Mouse (Mus musculus) granulocyte monocyte progenitor cell, adult 5-6 weeks (primary cell): ENCODE results near the gene Yipf2. TPM values are rescaled to one million over a fixed set of nuclear protein-coding genes. Genes with fewer than 3 reads are reported as not detected.

ENCODE experiments used
- total RNA-seq, 2 experiments: library from RNA; stranded (forward) in 1 of 2; stranded (reverse) in 1 of 2; fragments of 200-712, 200-1000 nt in 1 of 2; fragments of >200 nt in 1 of 2; fragmentation: Nextera tagmentation in 1 of 2; gene quantifications; 2 replicates each; pipeline ENCODE4 v1.2.3; 2014 to 2017

Yipf2 gene
- total RNA-seq, 2 experiments from 2014 or later = 18.2 to 19.9 TPM

Other genes starting within 250 kb of the Yipf2 start
- gene Ilf3, start 225.0 kb downstream of the Yipf2 start, total RNA-seq (2014; fragmentation: Nextera tagmentation) = 82.0 and 84.2 TPM in 2 replicates
- gene Ilf3, start 225.0 kb downstream of the Yipf2 start, total RNA-seq (2017) = 73.4 and 104 TPM in 2 replicates
- 40.4 and 45.7 TPM in 2 replicates for gene Qtrt1, start 181.0 kb downstream of the Yipf2 start, total RNA-seq (2014; fragmentation: Nextera tagmentation)
- gene Qtrt1, start 181.0 kb downstream of the Yipf2 start, total RNA-seq (2017) = 21.2 and 34.9 TPM in 2 replicates
- 76.9 and 91.2 TPM in 2 replicates for gene Dnm2, start 167.9 kb downstream of the Yipf2 start, total RNA-seq (2014; fragmentation: Nextera tagmentation)
- 87.7 and 113 TPM in 2 replicates for gene Dnm2, start 167.9 kb downstream of the Yipf2 start, total RNA-seq (2017)
- gene Tmed1, start 82.6 kb downstream of the Yipf2 start, total RNA-seq (2014; fragmentation: Nextera tagmentation) = 8.4 and 13.9 TPM in 2 replicates
- gene Tmed1, start 82.6 kb downstream of the Yipf2 start, total RNA-seq (2017) = 17.4 and 23.6 TPM in 2 replicates
- gene AB124611, start 66.7 kb downstream of the Yipf2 start, total RNA-seq (2014; fragmentation: Nextera tagmentation) = 17.1 and 27.3 TPM in 2 replicates
- 20.5 and 24.1 TPM in 2 replicates for gene AB124611, start 66.7 kb downstream of the Yipf2 start, total RNA-seq (2017)
- gene Carm1, start 45.9 kb downstream of the Yipf2 start, total RNA-seq (2014; fragmentation: Nextera tagmentation) = 65.9 and 81.6 TPM in 2 replicates
- 17.0 and 27.3 TPM in 2 replicates for gene Carm1, start 45.9 kb downstream of the Yipf2 start, total RNA-seq (2017)
- gene Timm29, start 106 bp downstream of the Yipf2 start, total RNA-seq (2014; fragmentation: Nextera tagmentation) = 37.5 and 39.9 TPM in 2 replicates
- 51.6 and 59.1 TPM in 2 replicates for gene Timm29, start 106 bp downstream of the Yipf2 start, total RNA-seq (2017)
- gene Smarca4, start 23.3 kb upstream of the Yipf2 start, total RNA-seq (2014; fragmentation: Nextera tagmentation) = 60.6 and 67.8 TPM in 2 replicates
- gene Smarca4, start 23.3 kb upstream of the Yipf2 start, total RNA-seq (2017) = 58.6 and 60.7 TPM in 2 replicates
- 8.9 and 9.0 TPM in 2 replicates for gene Ldlr, start 130.7 kb upstream of the Yipf2 start, total RNA-seq (2014; fragmentation: Nextera tagmentation)
- 13.1 and 15.5 TPM in 2 replicates for gene Ldlr, start 130.7 kb upstream of the Yipf2 start, total RNA-seq (2017)
- gene Spc24, start 167.5 kb upstream of the Yipf2 start, total RNA-seq (2014; fragmentation: Nextera tagmentation) = 31.4 and 46.5 TPM in 2 replicates
- 117 and 138 TPM in 2 replicates for gene Spc24, start 167.5 kb upstream of the Yipf2 start, total RNA-seq (2017)
- gene Kank2, start 205.9 kb upstream of the Yipf2 start, total RNA-seq (2014; fragmentation: Nextera tagmentation) = 1.5 and 2.1 TPM in 2 replicates
- gene Kank2, start 205.9 kb upstream of the Yipf2 start, total RNA-seq (2017) = 0.78 and 1.6 TPM in 2 replicates
- 1.5 and 3.0 TPM in 2 replicates for gene Angptl8, start 242.7 kb upstream of the Yipf2 start, total RNA-seq (2014; fragmentation: Nextera tagmentation)
- 1.4 TPM in 1 of 2 replicates, not detected in the other for gene Angptl8, start 242.7 kb upstream of the Yipf2 start, total RNA-seq (2017)